Mouse (Mus musculus) gastrocnemius, postnatal 4 days (tissue): ENCODE results near the gene Unc5cl. TPM values are rescaled to one million over a fixed set of nuclear protein-coding genes. Genes with fewer than 3 reads are reported as not detected.

Experiments used
- DNase-seq, 2 experiments: peaks; one replicate each; pipeline ENCODE4 v3.0.0; 2021 to 2022; ENCODE audit warnings: low spot score in 2 of 2, mixed read lengths in 2 of 2
- total RNA-seq, 2 experiments: library from RNA; stranded (reverse); gene quantifications; 2 replicates each; pipeline ENCODE4 v1.2.3; 2021

The Unc5cl gene
- total RNA-seq, 2 experiments from 2014 or later, result not detected

DNA sequence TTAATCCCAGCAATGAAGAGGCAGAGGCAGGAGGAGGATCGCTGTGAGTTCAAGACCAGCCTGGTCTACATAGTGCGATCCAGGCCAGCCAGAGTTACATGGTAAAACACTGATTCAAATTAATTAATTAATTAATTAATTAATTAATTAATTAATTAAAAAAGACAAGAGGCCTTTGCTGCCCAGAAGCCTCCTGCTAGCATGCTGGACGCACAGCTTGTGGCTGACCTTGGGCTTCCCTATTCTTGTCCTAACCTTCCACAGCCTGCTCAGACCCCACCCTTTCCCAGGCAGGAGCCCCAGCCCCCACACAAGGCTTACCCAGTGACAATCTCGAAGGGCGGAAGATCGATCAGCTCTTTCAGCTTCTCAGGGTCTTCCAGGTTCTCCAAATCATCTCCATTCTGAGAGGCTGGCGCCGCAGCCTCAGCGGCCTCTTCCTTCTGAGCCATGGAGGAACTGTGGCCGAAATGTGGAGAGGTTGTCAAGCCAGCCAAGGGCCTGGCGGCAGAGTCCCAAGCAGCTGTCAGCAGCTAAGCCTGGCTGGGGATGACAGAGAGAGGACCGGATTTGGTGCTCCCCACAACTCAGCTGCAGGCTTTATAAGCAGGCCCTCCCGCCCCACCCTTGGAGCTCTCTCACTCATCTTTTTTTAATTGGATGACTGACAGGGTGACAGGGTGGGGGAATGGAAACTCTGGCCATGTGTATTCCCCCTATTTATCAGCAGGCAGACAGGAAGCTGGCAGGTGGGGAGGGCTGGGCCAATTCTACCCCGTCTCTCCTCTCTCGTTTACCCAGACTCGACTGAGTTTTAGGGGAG, 22.3 kb upstream of the Unc5cl start, which contains the start of gene Apobec2:
TSS of gene Apobec2 (minus strand) at position 773 of the 823 bp plus-strand sequence.
- DNase-seq, result peak; percentile 32 to 49

DNA sequence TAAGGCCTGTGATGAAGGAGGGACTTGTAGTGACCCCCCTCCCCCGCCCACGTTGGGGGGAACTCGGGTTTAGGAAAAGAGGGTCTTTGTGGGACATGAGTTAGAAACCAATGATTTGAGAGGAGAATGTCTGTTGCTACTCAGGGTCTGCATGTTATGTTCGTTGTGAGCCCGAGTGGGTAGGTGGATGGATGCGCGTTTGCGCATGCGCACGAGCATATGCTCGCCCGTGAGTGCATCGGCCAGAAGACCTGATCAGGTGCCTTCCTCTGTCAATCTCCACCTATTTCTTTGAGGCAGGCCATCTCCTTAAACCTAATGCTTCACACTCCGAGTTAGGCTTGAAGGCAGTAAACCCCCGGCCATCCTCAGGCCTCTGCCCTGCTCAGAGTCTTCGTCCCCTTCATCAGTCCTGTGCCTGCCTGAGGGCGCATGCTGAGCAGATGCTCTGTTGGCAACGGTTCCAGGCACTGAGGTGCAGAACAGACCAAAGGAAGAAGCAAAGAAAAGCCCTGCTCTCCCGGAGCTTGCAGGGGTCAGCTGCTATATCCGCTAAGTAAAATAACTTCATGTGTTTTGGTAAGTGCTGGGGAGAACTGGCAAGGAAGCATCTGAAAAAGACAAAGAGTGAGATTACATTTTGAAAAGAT, 21.6 kb upstream of the Unc5cl start:
- no peak for DNase-seq

DNA sequence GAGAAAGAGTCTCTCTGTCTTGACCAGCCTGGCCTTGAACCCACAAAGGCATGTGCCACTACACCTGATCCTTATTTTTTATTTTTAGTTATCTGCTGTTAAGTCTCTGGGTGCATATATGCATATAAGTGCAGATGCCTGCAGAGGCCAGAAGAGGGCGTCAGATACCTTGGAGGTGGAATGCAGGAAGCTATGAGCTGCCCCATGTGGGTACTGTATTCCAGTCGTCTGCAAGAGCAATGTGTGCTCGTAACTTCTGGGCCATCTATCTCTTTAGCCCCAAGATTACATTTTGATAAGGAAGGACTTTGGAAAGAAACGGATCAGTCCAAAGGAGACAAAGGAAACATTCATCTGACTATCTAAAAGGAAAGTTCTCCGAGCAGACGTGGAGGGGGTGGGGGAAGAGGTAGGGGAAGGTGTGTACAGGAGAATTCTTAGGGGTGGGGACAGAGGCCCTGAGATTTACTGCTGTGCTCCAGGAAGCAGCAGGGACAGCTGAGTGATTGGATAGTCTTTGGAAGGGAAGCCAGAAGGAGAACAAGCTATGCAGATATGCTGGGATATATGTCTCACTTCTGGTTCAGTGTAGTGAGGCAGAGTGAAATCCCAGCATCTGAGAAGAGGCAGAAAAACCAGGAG, 20.9 kb upstream of the Unc5cl start:
- no peak for DNase-seq

DNA sequence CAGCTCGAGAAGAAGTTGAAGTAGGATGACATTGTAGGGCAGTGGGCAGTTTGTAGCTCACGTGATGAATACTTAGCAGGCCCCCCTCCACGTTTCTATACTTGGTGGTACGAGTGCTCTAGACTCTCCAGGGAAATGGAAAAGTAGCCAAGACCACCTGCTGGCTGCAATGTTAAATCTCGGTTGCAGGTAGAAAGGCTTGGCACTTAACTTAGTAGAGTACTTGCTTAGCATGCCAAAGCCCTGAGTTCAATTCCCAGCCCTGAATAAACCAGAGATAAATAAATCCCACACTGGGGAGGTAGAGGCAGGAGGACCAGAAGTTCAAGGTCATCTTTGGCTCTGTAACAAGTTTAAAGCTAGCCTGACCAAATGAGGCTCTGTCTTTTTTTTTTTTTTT, 20.2 kb upstream of the Unc5cl start:
- no peak for DNase-seq

DNA sequence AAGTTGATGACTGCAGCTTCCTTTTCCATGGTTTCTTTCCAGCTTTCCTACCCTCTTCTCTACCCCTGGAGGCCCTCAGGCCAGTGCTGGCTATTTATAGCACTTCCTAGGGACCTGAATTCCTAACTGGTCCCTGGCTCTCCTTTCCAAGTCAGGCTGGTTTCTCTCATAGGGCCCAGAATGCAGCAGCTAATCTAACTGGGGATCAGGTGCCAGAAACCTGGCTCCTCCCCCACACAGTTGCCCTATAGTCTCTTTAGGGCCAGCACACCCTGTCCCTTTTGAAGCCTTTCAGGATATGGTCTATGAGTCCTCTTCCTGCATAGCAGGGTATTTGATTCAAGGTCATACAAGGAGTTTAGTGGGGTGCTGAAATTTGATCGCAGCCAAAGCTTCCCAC, 18.2 kb upstream of the Unc5cl start:
- DNase-seq, result no peak

DNA sequence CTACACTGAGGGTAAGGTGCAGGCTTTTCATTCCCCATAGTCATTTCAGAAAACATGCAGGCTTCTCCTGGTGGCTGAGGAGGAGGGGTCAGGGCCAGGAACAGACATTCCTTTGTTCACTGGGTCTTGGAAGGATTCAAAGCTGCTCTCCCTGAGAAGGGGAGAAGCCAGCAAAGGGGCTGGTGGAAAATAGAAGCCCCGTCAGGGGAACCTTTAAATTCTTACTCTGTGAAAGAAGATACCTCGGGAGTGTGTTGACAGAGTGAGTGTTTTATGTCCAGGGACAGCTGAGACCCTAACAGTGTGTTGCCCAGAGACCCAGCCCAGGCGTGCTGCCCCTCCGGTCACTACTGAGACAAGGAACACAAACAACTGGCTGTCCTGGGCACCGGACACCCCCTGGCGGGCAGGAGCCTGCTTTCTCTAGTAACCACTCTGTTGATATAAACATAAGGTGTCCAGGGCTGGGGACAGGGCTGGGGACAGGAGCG, 17.2 kb upstream of the Unc5cl start:
- DNase-seq, result peak in 1 of 2 experiments; percentile 51

DNA sequence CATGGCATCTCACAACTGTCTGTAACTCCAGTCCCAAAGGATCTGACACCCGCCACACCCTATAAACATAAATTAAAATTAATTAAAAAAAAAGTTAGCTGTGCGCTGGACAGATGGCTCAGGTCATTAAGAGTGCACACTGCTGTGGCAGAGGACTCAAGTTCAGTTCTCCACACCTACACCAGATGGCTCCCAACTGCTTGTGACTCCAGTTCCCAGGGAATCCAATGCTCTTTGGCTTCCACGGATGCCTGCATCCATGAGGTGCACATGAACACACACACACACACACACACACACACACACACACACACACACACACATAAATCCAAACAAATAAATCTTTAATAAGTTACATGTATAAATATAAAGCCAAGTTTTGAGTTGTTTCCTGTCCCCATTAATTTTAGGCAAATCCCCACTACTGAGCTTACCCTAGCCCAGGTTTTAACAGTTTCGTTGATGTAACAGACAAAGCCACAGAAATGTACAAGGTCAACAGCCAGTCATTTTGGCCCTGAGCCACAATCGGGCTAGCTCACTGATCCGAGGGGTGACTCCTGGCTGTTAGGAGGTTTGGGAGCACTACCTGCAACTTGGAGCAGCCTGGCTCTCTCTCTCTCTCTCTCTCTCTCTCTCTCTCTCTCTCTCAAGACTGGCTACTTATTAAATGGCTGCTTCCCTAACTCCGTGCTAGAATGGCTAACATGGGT, 11.8 kb upstream of the Unc5cl start:
- no peak for DNase-seq

DNA sequence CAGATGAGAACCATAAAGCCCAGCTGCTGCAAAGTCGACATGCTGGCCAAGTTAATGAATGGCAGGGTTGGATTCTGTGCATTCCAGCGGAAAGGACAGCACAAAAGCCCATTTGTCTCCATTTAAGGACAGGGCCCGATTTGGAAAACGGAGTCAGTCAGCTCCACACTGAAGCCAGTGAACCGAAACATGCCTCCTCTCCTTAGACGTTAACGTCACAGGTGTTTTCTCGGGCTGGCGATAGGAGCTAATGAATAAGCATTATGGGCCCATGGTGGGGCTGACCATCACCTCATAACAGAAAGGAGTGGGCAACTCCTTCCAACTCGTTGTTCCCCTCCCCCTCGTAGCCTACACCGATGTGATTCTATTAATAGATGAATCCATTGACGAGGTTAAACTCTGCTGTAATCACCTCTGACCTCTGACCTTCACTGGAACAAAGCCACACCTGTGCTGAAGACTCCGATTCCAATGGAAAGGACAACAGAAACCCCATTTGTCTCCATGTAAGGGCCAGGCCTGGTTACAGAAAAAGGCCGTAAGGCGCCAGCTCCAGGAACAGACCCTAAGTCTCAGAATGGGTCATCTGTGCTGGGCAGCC, 11.1 kb upstream of the Unc5cl start:
- no peak for DNase-seq

DNA sequence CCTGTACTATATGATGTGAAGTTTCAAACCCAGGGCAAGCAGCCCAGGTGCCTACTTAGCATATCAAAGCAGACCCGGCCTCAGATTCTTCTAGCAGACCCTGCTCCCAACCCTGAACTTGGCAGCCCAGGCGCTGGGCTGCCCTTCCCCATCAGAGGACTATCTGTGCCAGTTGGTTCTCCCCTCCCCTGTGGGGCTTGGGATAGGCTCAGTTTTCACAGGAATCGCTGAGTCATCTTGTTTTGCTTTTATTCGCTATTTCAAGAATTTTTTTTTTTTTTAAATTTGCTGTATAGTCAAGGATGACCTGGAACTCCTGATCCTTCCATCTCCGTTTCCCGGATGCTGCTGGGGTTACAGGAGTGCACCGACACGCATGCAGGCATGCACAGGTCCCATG, 7.0 kb upstream of the Unc5cl start:
- DNase-seq, result no peak

DNA sequence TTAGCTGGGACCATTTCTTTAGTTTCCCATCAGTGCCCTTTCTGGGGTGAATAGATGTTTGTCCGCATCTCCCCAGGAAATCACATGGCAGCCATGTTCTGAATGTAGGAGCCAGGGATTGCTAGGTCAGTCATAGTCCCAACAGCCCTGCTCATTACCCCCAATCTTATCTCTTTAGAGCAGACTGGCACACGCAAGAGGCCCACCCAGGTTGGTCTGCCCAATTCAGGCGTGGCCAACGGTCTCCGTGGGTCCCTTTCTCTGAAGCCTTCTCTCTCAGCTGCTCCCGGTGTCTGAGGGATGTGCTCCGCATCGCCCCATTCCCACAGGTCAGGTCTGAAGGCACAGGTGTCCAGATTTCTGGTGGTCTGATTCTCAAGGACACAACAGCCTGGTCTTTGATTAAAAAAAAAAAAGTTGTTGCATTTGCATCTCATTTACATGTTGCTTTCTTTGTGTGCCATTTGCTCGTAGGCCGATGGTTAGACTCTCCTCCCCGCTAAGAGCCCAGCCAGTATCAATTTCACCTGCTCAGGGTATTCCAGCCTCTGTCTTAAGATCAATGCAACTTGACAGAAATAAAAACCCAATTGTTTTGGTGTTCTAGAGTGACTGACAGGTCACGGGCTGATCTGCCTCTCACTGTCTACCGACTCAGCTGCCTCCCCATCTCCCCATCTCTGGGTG, 3.9 kb upstream of the Unc5cl start:
- no peak for DNase-seq

DNA sequence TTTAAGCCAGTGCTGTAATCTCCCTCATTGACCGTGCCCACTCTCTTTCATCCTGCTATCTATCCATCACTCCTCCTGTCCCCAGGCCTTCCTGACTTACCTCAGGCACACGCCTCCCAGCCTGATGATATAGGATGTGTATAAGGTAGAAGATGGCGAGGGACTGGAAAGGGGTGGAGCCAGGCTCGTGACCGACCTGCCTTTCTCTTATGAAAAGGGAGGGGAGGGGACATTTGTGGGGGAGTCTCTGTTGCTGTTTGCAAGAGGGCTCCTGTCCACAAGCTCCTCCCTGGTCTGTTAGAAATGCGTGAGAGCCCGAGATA, 3.4 kb upstream of the Unc5cl start, which contains the start of gene Tspo2:
TSS of gene Tspo2 (minus strand) at position 170 of the 323 bp plus-strand sequence.
- no peak for DNase-seq

DNA sequence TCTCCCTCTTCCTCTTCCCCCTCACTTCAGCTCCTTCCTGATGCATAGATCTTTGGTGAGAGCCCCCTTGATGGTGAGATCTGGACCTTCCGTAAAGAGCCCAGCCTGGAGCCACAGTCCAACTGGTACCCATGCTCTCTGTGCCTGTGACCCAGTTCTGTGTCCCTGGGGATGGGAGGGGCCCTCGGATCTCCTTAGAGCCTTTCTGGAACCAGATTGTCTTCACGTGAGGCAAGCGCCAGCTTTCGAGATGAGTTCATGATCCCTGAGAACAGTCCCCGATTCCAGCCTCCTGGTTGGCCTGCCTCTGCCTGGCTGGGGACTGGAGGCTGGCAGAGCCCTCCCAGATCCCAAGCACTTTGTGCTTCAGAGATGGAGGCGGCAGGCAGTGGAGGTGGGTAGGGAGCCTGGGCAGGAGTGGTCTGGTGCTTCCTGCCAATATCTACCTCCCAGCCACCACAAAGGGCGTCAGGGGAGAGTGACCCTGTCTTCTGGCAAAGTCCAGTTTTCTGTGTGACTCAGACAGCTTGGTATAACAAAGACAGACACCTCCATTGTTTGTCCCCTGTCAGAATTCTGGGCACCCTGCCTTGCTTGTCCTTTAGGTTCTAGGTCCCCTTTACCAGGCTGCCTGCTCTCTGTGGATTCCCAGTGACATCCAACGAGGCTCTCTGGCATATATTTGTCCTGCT, 2.8 kb upstream of the Unc5cl start:
- DNase-seq, result no peak

DNA sequence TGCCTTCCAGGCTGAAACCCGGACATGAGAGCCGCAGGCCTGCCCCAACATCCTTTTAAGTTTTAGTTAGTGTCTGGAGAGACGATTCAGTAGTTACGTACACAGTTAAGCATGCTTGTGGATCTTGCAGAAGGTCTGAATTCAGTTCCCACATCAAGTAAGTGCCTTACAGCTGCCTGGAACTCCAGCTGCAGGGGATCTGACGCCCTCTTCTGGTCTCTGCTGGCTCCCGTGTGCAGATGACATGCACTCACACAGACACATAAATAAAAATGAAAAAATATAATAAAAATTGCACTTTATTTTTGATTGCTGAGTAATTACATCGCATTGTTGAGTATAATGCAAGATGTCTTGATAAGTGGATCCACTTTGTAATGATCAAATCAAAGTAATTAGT, 1.2 kb upstream of the Unc5cl start:
- DNase-seq, result no peak

DNA sequence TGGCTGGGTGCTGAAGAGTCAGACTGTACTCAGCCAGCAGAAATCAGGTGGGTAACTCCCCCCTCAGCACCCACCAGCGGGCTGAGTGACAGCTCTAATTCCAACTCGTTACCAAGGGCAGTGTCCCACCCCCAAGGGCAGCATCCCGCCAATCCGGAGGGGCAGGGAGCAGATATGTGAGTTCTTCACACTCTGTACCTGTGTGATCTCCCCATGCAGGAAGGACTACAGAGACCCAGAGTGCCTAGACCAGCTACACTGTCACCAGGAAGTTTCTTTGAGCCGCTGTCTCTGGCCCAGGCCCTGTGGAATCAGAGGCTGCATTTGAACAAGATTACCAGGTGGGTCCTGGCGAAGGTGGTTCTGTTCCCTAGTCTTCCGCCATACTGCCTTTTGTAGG, 511 bp upstream of the Unc5cl start:
- no peak for DNase-seq

DNA sequence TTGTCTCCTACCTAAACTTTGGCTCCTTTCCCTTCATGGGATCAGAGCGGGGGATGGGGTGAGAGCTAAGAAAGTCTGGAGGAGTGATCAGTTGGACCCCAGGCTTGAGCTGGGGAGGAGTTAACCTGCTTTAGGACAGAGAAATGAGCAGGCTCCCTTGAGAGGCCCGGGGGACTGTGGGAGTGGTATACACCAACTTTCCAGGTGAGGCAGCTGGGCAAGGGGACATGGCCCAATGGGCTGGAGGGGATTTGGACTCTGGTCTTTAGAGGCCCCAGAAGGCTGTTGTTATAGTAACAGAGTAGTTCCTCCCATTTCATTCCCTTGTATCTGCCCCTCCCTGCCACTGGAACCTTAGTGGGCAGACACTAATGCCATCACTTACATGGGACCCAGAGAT, 1.3 kb downstream of the Unc5cl start:
- no peak for DNase-seq

DNA sequence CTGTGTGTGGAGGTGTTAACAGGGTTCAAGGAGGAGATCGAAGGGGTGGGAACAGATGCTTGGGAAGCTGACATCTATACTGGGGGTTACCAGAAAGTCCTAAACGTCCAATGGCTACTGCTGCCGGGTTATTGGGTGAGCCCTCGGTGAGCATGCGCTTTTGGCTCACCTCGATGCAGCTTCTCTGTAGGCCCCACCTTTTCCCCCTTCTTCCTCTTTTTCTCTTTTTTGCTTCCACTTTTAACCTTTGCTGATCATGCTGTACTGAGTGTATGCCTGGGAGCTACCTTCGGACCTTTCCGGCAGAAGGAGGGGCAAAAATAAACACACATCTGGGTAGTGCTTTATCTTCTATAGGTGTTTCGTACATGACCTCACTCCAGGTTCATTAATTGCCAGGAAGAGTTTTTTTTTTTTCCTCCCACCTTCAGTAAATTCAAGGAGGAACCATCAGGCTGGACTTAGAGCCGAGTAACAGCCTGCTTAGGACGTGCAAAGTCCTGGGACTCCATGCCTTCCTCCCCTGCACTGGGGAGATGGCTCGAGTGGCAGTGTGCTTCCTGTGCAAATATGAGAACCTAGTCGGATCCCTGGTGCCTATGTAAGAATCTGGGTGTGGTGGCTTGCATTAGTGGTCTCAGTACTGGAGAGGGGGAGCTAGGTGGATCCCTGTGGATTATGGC, 3.4 kb downstream of the Unc5cl start:
- DNase-seq, result no peak

DNA sequence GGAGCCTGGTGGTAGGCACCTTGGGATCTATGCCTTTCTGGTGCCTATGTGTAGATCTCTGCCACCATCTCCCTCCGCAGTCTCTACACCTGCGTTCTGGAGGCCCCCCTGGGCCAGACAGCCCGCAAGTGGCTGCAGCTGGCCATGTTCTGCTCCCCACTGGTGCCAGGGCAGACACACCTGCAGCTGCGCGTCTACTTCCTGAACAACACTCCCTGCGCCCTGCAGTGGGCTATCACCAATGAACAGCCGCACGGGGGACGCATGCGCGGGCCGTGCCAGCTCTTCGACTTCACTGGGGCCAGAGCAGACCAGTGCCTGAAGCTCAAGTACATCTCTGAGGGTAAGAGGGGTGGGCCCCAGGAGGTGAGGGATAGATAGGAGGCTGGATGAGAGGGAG, 7.4 kb downstream of the Unc5cl start:
- no peak for DNase-seq

DNA sequence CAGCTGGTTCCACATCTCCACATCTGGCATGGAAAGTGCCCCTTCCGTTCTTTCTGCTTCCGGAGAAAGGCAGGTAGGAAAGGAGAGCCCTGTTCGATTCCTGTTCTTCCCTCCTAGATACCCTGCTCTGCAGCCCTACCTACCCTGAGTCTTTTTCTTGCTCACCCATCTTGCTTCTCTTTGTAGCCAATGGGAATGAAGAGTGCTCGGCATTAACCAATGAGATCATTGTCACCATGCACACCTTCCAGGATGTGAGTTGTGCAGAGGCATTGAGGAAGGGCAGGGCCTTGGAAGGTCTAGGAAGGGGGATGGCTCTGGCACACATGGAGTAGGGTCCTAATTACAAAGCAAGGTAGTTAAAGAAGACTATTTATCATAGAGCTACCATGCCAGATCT, 8.7 kb downstream of the Unc5cl start:
- no peak for DNase-seq

DNA sequence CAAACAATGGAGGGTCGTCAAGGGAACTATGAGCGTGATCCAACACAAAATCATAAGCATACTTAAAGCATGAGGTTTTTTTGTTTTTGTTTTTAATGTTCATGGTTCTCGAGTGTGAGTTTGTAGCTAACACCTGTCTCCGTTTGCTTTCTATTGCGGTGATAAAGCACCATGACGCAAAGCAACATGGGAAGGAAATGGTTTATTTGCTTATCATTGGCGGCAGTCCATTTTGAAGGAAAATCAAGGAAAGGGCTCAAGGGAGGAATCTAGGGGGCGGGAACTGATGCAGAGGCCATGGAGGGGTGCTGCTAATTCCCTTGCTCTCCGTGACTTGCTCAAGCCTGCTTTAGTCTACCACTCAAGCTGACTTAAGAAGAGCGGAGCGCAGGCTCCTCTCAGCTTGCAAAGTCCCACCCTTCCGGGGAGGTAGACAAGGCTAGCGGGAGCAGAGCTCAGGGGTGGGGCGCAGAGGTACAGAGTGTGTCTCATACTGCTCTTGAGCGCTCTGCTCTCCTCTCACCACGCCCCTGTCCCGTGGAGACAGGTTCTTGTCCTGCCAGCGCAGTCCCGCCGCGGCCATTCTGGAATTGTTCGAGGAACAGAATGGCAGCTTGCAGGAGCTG, 12.2 kb downstream of the Unc5cl start:
- no peak for DNase-seq
